Mouse (Mus musculus) limb, embryonic 14.5 days (tissue): ENCODE measurements around the gene 5730522E02Rik. TPM values are rescaled to one million over a fixed set of nuclear protein-coding genes. Genes with fewer than 3 reads are reported as not detected.

ENCODE experiments used
- ATAC-seq: fragments of 200-750 bp; cut with Nextera tagmentation; 2 replicates; pipeline ENCODE4 v1.8.0; 2017; ENCODE audit warnings: low read depth, moderate number of reproducible peaks, moderate TSS enrichment; ENCODE audit not compliant: low FRiP score
- DNase-seq: peaks from one replicate; pipeline ENCODE4 v3.0.0-alpha.2; 2015; ENCODE audit warnings: low spot score
- H3K27ac ChIP-seq: fragments of 300-500 bp; sonication (generic); replicated peaks from 2 replicates; pipeline ENCODE4 v1.5.1; 2014; ENCODE audit warnings: low read depth, mild to moderate bottlenecking, low read length, moderate library complexity, mixed read lengths
- H3K27me3 ChIP-seq: fragments of 300-500 bp; sonication (generic); 2 replicates; pipeline ENCODE4 v1.6.1; 2014; ENCODE audit warnings: low read length, mixed read lengths; ENCODE audit not compliant: control insufficient read depth, insufficient read depth
- H3K36me3 ChIP-seq: fragments of 300-500 bp; sonication (generic); 2 replicates; pipeline ENCODE4 v1.6.1; 2014; ENCODE audit warnings: mild to moderate bottlenecking, low read length, moderate library complexity, mixed read lengths; ENCODE audit not compliant: control insufficient read depth, insufficient read depth
- H3K4me1 ChIP-seq: fragments of 300-500 bp; sonication (generic); 2 replicates; pipeline ENCODE4 v1.6.1; 2014; ENCODE audit warnings: antibody characterized with exemption, low read length, mixed read lengths; ENCODE audit not compliant: control insufficient read depth, insufficient read depth
- H3K4me2 ChIP-seq: fragments of 300-500 bp; sonication (generic); replicated peaks from 2 replicates; pipeline ENCODE4 v1.6.1; 2014; ENCODE audit warnings: low read depth, mild to moderate bottlenecking, low read length, moderate library complexity; ENCODE audit not compliant: severe bottlenecking
- H3K4me3 ChIP-seq: fragments of 300-500 bp; sonication (generic); replicated peaks from 2 replicates; pipeline ENCODE4 v1.5.1; 2014; ENCODE audit warnings: low read length
- H3K9ac ChIP-seq: fragments of 300-500 bp; sonication (generic); 2 replicates; pipeline ENCODE4 v1.6.1; 2014; ENCODE audit warnings: mild to moderate bottlenecking, low read depth, low read length, moderate library complexity; ENCODE audit not compliant: severe bottlenecking
- H3K9me3 ChIP-seq: fragments of 300-500 bp; sonication (generic); 2 replicates; pipeline ENCODE4 v1.6.1; 2016; ENCODE audit warnings: low read length; ENCODE audit not compliant: control insufficient read depth
- POLR2A ChIP-seq: fragments of 200-500 bp; IDR thresholded peaks from 2 replicates; pipeline ENCODE4 v1.8.0; 2012; ENCODE audit warnings: inconsistent platforms, mild to moderate bottlenecking, moderate library complexity, borderline replicate concordance; ENCODE audit not compliant: insufficient read depth, insufficient read length; ENCODE audit errors: extremely low read depth
- whole genome bisulfite sequencing: fragments of 180-500 bp; shearing (Covaris S2); extraction: QIAGEN DNeasy Blood & Tissue Kit; methylation state at CpG from one replicate; pipeline ENCODE4 v1.1.7; 2014; 5-methylcytosine and 5-hydroxymethylcytosine counted together
- polyA plus RNA-seq, 2 experiments: library from polyadenylated mRNA; depleted of rRNA in 1 of 2; stranded (reverse) in 1 of 2; unstranded in 1 of 2; fragments of >200 nt; fragmentation: Nextera tagmentation in 1 of 2; extraction: Ambion mirVana in 1 of 2; gene quantifications; 2 replicates each; pipeline versions ENCODE4 v1.2.1 to v1.2.3; 2012 to 2014

5730522E02Rik gene
- polyA plus RNA-seq, 2 experiments, result 4.2 to 4.3 TPM

DNA sequence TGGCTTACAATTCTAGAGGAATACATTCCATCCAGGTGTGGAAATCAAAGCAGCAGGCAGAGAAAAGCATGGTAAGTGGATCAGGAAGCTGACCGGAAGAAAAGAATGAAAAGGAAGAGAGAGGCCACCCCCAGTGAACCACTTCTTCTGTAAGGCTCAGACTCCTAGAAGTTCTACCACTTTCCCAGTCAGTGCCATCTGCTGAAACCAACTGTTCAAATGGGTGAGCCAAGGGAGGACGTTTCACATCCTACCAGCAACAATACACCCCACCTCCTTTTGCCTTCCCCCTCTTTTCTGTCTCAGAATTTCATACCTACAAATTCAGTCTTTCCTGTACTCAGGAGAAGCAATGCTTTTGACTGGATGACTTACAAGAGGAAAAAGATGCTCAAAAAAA, 197.0 kb downstream of the 5730522E02Rik start:
- H3K27ac ChIP-seq, result no peak overlapping the region
- ATAC-seq, result no peak
- H3K27me3 ChIP-seq, result no peaks in the 10 kb centered on the region
- no peak overlapping the region for H3K4me2 ChIP-seq
- no peaks in the 10 kb centered on the region for H3K9me3 ChIP-seq
- no peak for TF ChIP-seq POLR2A
- no peaks in the 10 kb centered on the region for H3K36me3 ChIP-seq
- no peaks in the 10 kb centered on the region for H3K4me1 ChIP-seq
- no peak for DNase-seq
- no peak overlapping the region for H3K4me3 ChIP-seq
- WGBS, result 75% methylated on average over 2 of the region's 2 CpGs
- no peak overlapping the region for H3K9ac ChIP-seq

GRCm38 (mm10) chr11:26004018-26004417, 206.5 kb downstream of the 5730522E02Rik start:
- no peak overlapping the region for H3K4me3 ChIP-seq
- ATAC-seq, result no peak
- no peak for TF ChIP-seq POLR2A

GRCm38 (mm10) chr11:25999738-26000137, 210.8 kb downstream of the 5730522E02Rik start:
- H3K36me3 ChIP-seq, result no peaks in the 10 kb centered on the region
- no peak overlapping the region for H3K4me3 ChIP-seq
- H3K4me2 ChIP-seq, result no peak overlapping the region
- H3K4me1 ChIP-seq, result no peaks in the 10 kb centered on the region
- TF ChIP-seq POLR2A, result no peak
- WGBS, result 79% methylated on average over 5 of the region's 5 CpGs
- ATAC-seq, result no peak
- H3K9ac ChIP-seq, result no peak overlapping the region
- no peaks in the 10 kb centered on the region for H3K9me3 ChIP-seq
- H3K27ac ChIP-seq, result no peak overlapping the region
- no peak for DNase-seq
- H3K27me3 ChIP-seq, result no peaks in the 10 kb centered on the region

More at GRCm38 (mm10) chr11:26004018-26004417, 206.5 kb downstream of the 5730522E02Rik start:
- Histone ChIP-seq H3K27me3 (no peaks in the 10 kb centered on the region), H3K36me3 (no peaks in the 10 kb centered on the region), H3K9me3 (no peaks in the 10 kb centered on the region), H3K27ac (no peak overlapping the region), H3K4me1 (no peaks in the 10 kb centered on the region), H3K9ac (no peak overlapping the region), H3K4me2 (no peak overlapping the region)
- WGBS, result 57% methylated on average over 4 of the region's 4 CpGs
- no peak for DNase-seq

GRCm38 (mm10) chr11:25997469-25997868, 213.1 kb downstream of the 5730522E02Rik start:
- TF ChIP-seq POLR2A, result no peak
- DNase-seq (no peak), ATAC-seq (no peak)
- Histone ChIP-seq H3K4me3 (no peak overlapping the region), H3K9me3 (no peaks in the 10 kb centered on the region), H3K36me3 (no peaks in the 10 kb centered on the region), H3K4me1 (no peaks in the 10 kb centered on the region), H3K4me2 (no peak overlapping the region), H3K27me3 (no peaks in the 10 kb centered on the region), H3K9ac (no peak overlapping the region), H3K27ac (no peak overlapping the region)
- 69% methylated on average over 4 of the region's 4 CpGs for WGBS

- DNase-seq, result no peak
- H3K27ac ChIP-seq, result no peak overlapping the region
- no peak for TF ChIP-seq POLR2A
- WGBS, result 16% methylated on average over 2 of the region's 2 CpGs
- ATAC-seq, result no peak
- no peak overlapping the region for H3K9ac ChIP-seq
- no peaks in the 10 kb centered on the region for H3K9me3 ChIP-seq
- H3K27me3 ChIP-seq, result no peaks in the 10 kb centered on the region
- H3K4me2 ChIP-seq, result no peak overlapping the region
- no peak overlapping the region for H3K4me3 ChIP-seq
- H3K4me1 ChIP-seq, result no peaks in the 10 kb centered on the region
- H3K36me3 ChIP-seq, result no peaks in the 10 kb centered on the region
Measured at GRCm38 (mm10) chr11:25994128-25994527, 216.4 kb downstream of the 5730522E02Rik start.

- no peak overlapping the region for H3K9ac ChIP-seq
- no peaks in the 10 kb centered on the region for H3K9me3 ChIP-seq
- DNase-seq (no peak), ATAC-seq (no peak)
- no peaks in the 10 kb centered on the region for H3K27me3 ChIP-seq
- 92% methylated on average over 1 of the region's 1 CpGs for WGBS
- no peak overlapping the region for H3K4me3 ChIP-seq
- no peak for TF ChIP-seq POLR2A
- H3K4me2 ChIP-seq, result no peak overlapping the region
- no peaks in the 10 kb centered on the region for H3K36me3 ChIP-seq
- no peaks in the 10 kb centered on the region for H3K4me1 ChIP-seq
- H3K27ac ChIP-seq, result no peak overlapping the region
Measured at GRCm38 (mm10) chr11:25992216-25992615, 218.3 kb downstream of the 5730522E02Rik start.
